Mouse (Mus musculus) midbrain, embryonic 16.5 days (tissue): ENCODE measurements around the gene Gm10322. TPM values are rescaled to one million over a fixed set of nuclear protein-coding genes. Genes with fewer than 3 reads are reported as not detected.

Experiments used
- ATAC-seq: fragments of 200-750 bp; cut with Nextera tagmentation; 2 replicates; pipeline ENCODE4 v1.8.0; 2017; ENCODE audit warnings: moderate TSS enrichment
- H3K27ac ChIP-seq: fragments of 300-500 bp; sonication (generic); 2 replicates; pipeline ENCODE4 v1.5.1; 2014; ENCODE audit warnings: mild to moderate bottlenecking, low read length, mixed read lengths
- H3K27me3 ChIP-seq: fragments of 300-500 bp; sonication (generic); 2 replicates; pipeline ENCODE4 v1.6.1; 2014; ENCODE audit warnings: low read depth, low read length, mixed read lengths; ENCODE audit not compliant: control insufficient read depth, insufficient read depth
- H3K36me3 ChIP-seq: fragments of 300-500 bp; sonication (generic); 2 replicates; pipeline ENCODE4 v1.6.1; 2014; ENCODE audit warnings: mild to moderate bottlenecking, low read length, moderate library complexity, mixed read lengths; ENCODE audit not compliant: control insufficient read depth, insufficient read depth
- H3K4me1 ChIP-seq: fragments of 300-500 bp; sonication (generic); 2 replicates; pipeline ENCODE4 v1.6.1; 2014; ENCODE audit warnings: mild to moderate bottlenecking, low read length, mixed read lengths; ENCODE audit not compliant: control insufficient read depth, insufficient read depth
- H3K4me2 ChIP-seq: fragments of 300-500 bp; sonication (generic); 2 replicates; pipeline ENCODE4 v1.6.1; 2014; ENCODE audit warnings: mild to moderate bottlenecking, low read length, mixed read lengths
- H3K4me3 ChIP-seq: fragments of 300-500 bp; sonication (generic); 2 replicates; pipeline ENCODE4 v1.5.1; 2014; ENCODE audit warnings: low read depth, mild to moderate bottlenecking, low read length, moderate library complexity, mixed read lengths
- H3K9ac ChIP-seq: fragments of 300-500 bp; sonication (generic); 2 replicates; pipeline ENCODE4 v1.6.1; 2014; ENCODE audit warnings: low read depth, low read length, mixed read lengths
- H3K9me3 ChIP-seq: fragments of 300-500 bp; sonication (generic); replicated peaks from 2 replicates; pipeline ENCODE4 v1.6.1; 2014; ENCODE audit warnings: mild to moderate bottlenecking, low read length, mixed read lengths; ENCODE audit not compliant: control insufficient read depth, poor library complexity, severe bottlenecking
- WGBS: fragments of 180-500 bp; shearing (Covaris S2); extraction: QIAGEN DNeasy Blood & Tissue Kit; methylation state at CpG from one replicate; pipeline ENCODE4 v1.1.7; 2014; 5-methylcytosine and 5-hydroxymethylcytosine counted together
- polyA plus RNA-seq: library from polyadenylated mRNA; unstranded; fragments of >200 nt; fragmentation: Nextera tagmentation; extraction: Ambion mirVana; gene quantifications from 2 replicates; pipeline ENCODE4 v1.2.1, GENCODE M21; 2015

Gene Gm10322
- polyA plus RNA-seq, 1 experiment from 2014 or later = not detected

- ATAC-seq = no peak
- Histone ChIP-seq H3K27me3 (no peaks in the 10 kb centered on the region), H3K9me3 (no peaks in the 10 kb centered on the region), H3K4me2 (no peak overlapping the region), H3K4me3 (no peak overlapping the region), H3K36me3 (no peaks in the 10 kb centered on the region), H3K27ac (no peak overlapping the region), H3K4me1 (peaks cover 2% of the 10 kb centered on the region; the same call in 1 of the 2 replicates), H3K9ac (no peak overlapping the region)
- 80% methylated on average over 7 of the region's 7 CpGs for WGBS
Measured at GRCm38 (mm10) chr10:59637596-59638124, 21.8 kb downstream of the Gm10322 start.

DNA sequence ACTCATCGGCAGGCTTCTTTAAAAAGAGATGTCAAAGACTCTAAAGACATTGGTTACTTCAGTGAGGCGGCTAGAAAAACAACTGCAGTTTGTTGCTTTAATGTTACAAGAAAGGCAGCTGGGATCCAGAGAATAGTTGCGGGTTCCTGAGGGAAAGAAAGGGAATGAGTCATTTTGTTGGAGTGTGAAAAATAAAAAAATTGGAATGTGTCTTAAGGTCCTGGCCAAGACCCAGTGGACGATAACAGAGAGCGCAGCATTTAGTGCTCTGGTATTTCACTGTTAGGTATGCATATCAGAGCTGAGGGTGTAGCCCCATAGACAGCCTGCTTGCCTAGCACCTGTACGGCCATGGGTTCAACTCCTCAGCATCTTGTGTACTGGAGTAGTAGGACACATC is 22.7 kb downstream of the Gm10322 start:
- H3K9me3 ChIP-seq = no peaks in the 10 kb centered on the region
- no peak overlapping the region for H3K4me2 ChIP-seq
- no peak overlapping the region for H3K9ac ChIP-seq
- peaks cover 2% of the 10 kb centered on the region; the same call in 1 of the 2 replicates for H3K4me1 ChIP-seq
- ATAC-seq = no peak
- H3K36me3 ChIP-seq = no peaks in the 10 kb centered on the region
- H3K4me3 ChIP-seq = no peak overlapping the region
- H3K27me3 ChIP-seq = no peaks in the 10 kb centered on the region
- WGBS = 65% methylated on average over 6 of the region's 6 CpGs
- no peak overlapping the region for H3K27ac ChIP-seq

DNA sequence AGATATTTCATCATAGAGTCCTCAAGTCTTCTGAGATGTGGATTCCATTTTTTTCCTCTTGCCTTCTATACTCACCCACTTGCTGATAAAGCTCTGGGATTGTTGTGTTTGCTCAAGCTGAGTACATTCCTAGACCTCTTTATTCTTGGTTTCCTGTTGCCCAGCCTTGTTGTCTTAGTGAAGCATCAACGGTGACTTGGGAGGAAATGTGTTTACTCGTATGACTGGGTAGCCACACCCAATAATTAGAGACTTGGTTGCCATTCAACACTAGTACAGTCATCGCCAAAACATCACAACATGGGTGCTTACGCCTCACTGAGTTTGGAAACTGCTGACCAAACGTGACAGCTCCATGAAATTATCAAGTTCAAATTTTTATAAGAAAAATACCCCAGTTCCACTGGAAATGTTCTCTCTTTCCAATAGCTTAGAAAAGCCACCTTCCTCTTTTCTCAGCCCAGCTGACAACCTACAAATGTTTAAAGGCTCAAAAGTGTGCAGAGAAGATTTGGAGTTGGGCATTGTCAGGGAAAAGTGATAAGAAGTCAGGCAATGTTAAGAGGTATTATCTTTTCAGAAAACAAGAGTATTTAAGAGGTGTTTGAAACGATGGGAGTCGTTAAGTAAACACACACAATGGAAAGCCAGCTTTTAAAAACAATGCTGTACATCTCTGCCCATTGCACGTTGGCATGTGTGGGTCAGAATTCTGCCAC is 27.0 kb downstream of the Gm10322 start:
- Histone ChIP-seq H3K4me1 (peaks cover 2% of the 10 kb centered on the region; the same call in 1 of the 2 replicates), H3K4me2 (no peak overlapping the region)
- WGBS = 78% methylated on average over 8 of the region's 8 CpGs

GRCm38 (mm10) chr10:59643645-59644044 is 27.8 kb downstream of the Gm10322 start:
- 82% methylated on average over 9 of the region's 9 CpGs for WGBS
- ATAC-seq = no peak
- no peaks in the 10 kb centered on the region for H3K27me3 ChIP-seq
- H3K27ac ChIP-seq = no peak overlapping the region
- H3K36me3 ChIP-seq = no peaks in the 10 kb centered on the region
- no peak overlapping the region for H3K9ac ChIP-seq
- H3K4me2 ChIP-seq = no peak overlapping the region
- no peaks in the 10 kb centered on the region for H3K9me3 ChIP-seq
- H3K4me1 ChIP-seq = no peaks in the 10 kb centered on the region
- no peak overlapping the region for H3K4me3 ChIP-seq

More for the DNA sequence above, 27.0 kb downstream of the Gm10322 start:
- H3K27ac ChIP-seq = no peak overlapping the region
- H3K9me3 ChIP-seq = no peaks in the 10 kb centered on the region
- no peaks in the 10 kb centered on the region for H3K36me3 ChIP-seq
- ATAC-seq = no peak
- H3K27me3 ChIP-seq = no peaks in the 10 kb centered on the region
- no peak overlapping the region for H3K9ac ChIP-seq
- H3K4me3 ChIP-seq = no peak overlapping the region

GRCm38 (mm10) chr10:59644710-59645109 is 28.8 kb downstream of the Gm10322 start:
- Histone ChIP-seq H3K4me3 (no peak overlapping the region), H3K4me2 (no peak overlapping the region), H3K36me3 (no peaks in the 10 kb centered on the region), H3K27ac (no peak overlapping the region), H3K9ac (no peak overlapping the region), H3K9me3 (no peaks in the 10 kb centered on the region; the same call in 1 of the 2 replicates), H3K27me3 (no peaks in the 10 kb centered on the region), H3K4me1 (no peaks in the 10 kb centered on the region)
- WGBS = 83% methylated on average over 2 of the region's 2 CpGs
- no peak for ATAC-seq

- Histone ChIP-seq H3K4me1 (no peaks in the 10 kb centered on the region), H3K4me3 (no peak overlapping the region), H3K4me2 (no peak overlapping the region), H3K27ac (no peak overlapping the region), H3K9ac (no peak overlapping the region), H3K9me3 (no peaks in the 10 kb centered on the region; the same call in 1 of the 2 replicates), H3K27me3 (no peaks in the 10 kb centered on the region), H3K36me3 (no peaks in the 10 kb centered on the region)
- WGBS = 85% methylated on average over 4 of the region's 4 CpGs
- ATAC-seq = no peak
Measured at GRCm38 (mm10) chr10:59645153-59645552, 29.3 kb downstream of the Gm10322 start.

GRCm38 (mm10) chr10:59646821-59647378 is 31.0 kb downstream of the Gm10322 start:
- no peak for ATAC-seq
- Histone ChIP-seq H3K4me2 (no peak overlapping the region), H3K27ac (no peak overlapping the region), H3K4me3 (no peak overlapping the region), H3K36me3 (no peaks in the 10 kb centered on the region), H3K9ac (no peak overlapping the region), H3K27me3 (no peaks in the 10 kb centered on the region), H3K4me1 (no peaks in the 10 kb centered on the region), H3K9me3 (no peaks in the 10 kb centered on the region; the same call in 1 of the 2 replicates)
- WGBS = 92% methylated on average over 5 of the region's 5 CpGs

GRCm38 (mm10) chr10:59656799-59657198 is 40.9 kb downstream of the Gm10322 start:
- H3K36me3 ChIP-seq = no peaks in the 10 kb centered on the region
- H3K4me2 ChIP-seq = no peak overlapping the region
- no peak overlapping the region for H3K27ac ChIP-seq
- H3K4me3 ChIP-seq = no peak overlapping the region
- H3K9me3 ChIP-seq = no peaks in the 10 kb centered on the region
- no peaks in the 10 kb centered on the region for H3K4me1 ChIP-seq
- 84% methylated on average over 13 of the region's 13 CpGs for WGBS
- ATAC-seq = no peak
- no peaks in the 10 kb centered on the region for H3K27me3 ChIP-seq
- no peak overlapping the region for H3K9ac ChIP-seq

GRCm38 (mm10) chr10:59664765-59665164 is 48.9 kb downstream of the Gm10322 start:
- ATAC-seq = no peak
- H3K36me3 ChIP-seq = no peaks in the 10 kb centered on the region
- H3K9ac ChIP-seq = no peak overlapping the region
- H3K9me3 ChIP-seq = no peaks in the 10 kb centered on the region
- H3K4me1 ChIP-seq = no peaks in the 10 kb centered on the region
- no peak overlapping the region for H3K27ac ChIP-seq
- no peaks in the 10 kb centered on the region for H3K27me3 ChIP-seq
- H3K4me2 ChIP-seq = no peak overlapping the region
- H3K4me3 ChIP-seq = no peak overlapping the region
- 77% methylated on average over 2 of the region's 2 CpGs for WGBS
